Mouse (Mus musculus): ENCODE measurements at regions not wholly inside any gene's neighbourhood (a gene's known extent, or its start where the extent isn't known, plus 50 kb on each side); places are given as distances from the start of the nearest gene placed in this dataset.

DNA sequence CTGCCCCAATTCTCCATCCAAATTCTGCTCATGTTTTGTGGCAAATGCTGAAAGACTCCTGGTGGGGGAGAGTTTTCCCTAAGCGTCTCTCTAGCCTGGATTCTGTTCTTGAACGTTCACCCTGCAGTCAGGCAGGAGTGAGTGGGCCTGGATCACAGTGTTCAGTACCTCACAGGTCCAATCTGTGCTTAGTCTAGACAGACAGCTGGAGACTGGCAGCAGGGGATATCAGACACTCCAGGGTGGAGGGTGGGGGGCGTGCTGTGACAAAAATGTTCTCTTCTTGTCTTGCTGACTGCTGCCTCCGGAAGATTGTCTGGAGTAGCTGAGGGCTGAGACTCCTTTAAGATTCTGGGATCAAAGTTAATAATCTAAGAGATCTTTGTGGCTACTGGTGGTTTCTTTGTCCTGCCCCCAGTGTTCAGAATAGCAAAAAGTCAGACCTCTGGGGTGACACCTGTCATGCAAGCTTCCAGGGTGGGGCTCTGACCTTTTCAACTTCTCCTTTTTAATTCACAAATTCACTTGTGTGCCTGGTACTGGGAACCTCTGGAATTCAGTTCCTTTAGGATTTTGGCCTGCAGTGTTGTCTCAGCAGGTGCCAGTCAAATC is 319.0 kb upstream of the Trib2 start:
- TF ChIP-seq CTCF (IDR thresholded peaks at IDR 0.05; ENCODE audit: borderline replicate concordance, insufficient read depth, low read length) (no peak), POLR2A (IDR thresholded peaks at IDR 0.05; ENCODE audit: low read depth, low read length) (no peak)
